Mouse (Mus musculus): ENCODE data around the gene Zfp709. TPM values are rescaled to one million over a fixed set of nuclear protein-coding genes. Genes with fewer than 3 reads are reported as not detected.
"Not testable (repeated sequence)": the region's sequence is repeated elsewhere in the genome, so short reads cannot be mapped to it uniquely, and the experiment has no call there.

Gene Zfp709
- total RNA-seq, 2 experiments from 2014 or later, result 6.2 to 6.9 TPM

DNA sequence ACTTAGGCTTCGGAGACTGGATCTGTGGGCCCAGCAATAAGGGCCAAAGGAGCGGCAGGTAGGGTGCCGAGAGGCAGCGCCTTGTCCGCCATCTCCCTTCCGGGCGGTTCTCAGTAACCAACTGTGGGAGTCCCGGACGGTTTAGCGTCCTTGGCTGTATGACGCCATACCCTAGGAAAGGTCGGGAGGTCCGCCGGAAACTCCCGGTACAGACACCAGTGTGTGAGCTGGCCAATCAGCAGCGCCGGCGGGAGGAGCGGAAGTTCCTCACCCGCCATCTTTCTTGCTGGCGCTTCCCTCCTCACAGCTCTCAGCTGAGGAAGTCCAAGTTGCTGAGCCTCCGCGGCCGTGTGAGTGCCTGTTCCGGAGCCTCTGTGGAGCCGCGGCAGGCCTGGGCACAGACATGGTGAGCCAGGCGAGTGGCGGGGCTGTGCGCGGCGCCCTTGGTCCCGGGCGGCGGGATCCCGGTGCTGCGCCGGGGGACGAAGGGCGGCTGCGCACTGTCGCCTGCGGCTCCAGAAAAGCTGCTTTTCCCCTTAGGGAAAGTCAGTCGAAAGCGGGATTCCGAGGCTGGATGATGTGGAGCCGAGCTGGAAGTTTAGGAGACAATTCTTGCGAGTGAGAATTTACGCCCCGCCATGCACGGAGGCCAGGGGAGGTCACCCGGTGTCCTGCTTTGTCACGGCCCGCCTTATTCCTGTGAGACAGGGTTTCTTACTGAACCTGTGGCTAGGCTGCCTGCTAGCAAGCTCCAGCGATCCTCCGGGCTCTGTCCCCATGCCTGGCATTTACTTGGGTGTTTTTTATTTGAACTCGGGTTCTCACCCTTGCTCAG is 41.0 kb downstream of the Zfp709 start:
- intact Hi-C loops (cut with DNase I), result loop anchor here (1.0 to 10.0 kb wide), 3 partner anchors 14 to 212 kb away; partner anchors contain the start of genes Tpm4, Zfp617 and Zfp882
- peak; percentile 93 for DNase-seq

DNA sequence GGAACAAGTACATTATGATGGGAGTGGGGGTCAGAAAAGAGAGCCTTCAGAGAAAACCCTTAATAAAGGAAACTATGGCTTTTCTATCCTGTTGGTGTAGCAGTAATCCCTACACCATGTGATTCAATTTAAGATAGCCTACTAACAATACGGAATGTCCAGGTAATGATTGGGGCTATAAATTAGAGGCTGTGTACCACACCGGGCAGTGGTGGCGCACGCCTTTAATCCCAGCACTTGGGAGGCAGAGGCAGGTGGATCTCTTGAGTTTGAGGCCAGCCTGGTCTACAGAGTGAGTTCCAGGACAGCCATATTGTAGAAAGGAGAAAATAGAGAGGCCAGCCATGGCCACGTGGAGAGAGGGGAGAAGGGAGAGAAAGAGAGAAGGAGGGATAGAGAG is 44.0 kb downstream of the Zfp709 start:
- intact Hi-C loops (cut with DNase I), result loop anchor here (10.0 kb wide), 1 partner anchor 209 kb away; the partner anchor contains the start of gene Tpm4
- DNase-seq, result no peak

DNA sequence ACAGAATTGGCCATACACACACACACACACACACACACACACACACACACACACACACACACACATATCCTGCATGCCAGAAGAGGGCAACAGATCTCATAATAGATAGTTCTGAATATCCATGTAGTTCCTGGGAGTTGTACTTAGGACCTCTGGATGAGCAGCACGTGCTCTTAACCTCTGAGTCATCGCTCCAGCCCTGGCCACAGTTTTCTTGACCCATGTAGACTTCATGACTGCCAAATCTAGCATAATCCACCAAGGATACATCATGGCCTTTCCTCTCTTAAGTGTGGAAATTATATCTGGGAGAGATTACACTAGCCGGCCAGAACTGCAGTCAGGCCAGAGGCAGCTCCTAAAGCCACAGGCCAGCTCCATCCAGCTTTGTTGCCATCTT is 44.7 kb downstream of the Zfp709 start:
- intact Hi-C loops (cut with DNase I), result loop anchor here (10.0 kb wide), 1 partner anchor 208 kb away; the partner anchor contains the start of gene Tpm4
- DNase-seq, result no peak

DNA sequence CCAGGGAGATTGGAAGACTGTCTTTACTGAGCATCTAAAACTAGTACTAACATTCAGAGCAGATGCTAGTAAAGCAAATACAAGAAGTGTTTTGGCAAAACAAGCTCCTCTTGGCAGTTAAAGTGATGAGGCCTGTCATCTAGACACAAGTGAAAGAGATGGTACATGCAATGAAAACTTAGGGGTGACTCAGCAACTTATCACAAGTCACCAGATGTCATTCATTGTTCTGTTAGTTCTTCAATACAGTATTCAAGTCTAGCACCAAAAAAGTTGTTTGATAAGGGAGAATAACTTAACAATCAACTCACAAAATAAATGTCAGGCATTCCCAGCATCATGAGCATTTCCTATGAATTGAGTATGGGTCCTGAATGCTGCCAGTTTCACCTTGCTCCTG is 46.0 kb downstream of the Zfp709 start:
- intact Hi-C loops (cut with DNase I), result loop anchor here (10.0 kb wide), 1 partner anchor 207 kb away; the partner anchor contains the start of gene Tpm4
- no peak for DNase-seq

DNA sequence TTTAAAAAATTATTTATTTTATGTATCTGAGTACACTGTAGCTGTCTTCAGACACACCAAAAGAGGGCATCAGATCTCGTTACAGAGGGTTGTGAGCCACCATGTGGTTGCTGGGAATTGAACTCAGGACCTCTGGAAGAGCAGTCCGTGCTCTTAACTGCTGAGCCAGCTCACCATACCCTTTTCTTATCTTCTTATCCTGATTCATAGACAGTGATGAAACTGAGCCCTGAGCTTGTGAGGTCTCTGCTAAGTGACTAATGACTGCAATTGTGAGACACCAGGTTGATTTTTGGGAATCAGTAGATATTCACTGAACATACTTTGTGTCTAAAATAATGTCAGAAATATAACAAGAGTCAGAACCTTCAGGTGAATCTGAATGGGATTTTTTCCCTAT is 56.2 kb downstream of the Zfp709 start:
- DNase-seq; intact Hi-C loops (cut with DNase I): not testable (repeated sequence)

DNA sequence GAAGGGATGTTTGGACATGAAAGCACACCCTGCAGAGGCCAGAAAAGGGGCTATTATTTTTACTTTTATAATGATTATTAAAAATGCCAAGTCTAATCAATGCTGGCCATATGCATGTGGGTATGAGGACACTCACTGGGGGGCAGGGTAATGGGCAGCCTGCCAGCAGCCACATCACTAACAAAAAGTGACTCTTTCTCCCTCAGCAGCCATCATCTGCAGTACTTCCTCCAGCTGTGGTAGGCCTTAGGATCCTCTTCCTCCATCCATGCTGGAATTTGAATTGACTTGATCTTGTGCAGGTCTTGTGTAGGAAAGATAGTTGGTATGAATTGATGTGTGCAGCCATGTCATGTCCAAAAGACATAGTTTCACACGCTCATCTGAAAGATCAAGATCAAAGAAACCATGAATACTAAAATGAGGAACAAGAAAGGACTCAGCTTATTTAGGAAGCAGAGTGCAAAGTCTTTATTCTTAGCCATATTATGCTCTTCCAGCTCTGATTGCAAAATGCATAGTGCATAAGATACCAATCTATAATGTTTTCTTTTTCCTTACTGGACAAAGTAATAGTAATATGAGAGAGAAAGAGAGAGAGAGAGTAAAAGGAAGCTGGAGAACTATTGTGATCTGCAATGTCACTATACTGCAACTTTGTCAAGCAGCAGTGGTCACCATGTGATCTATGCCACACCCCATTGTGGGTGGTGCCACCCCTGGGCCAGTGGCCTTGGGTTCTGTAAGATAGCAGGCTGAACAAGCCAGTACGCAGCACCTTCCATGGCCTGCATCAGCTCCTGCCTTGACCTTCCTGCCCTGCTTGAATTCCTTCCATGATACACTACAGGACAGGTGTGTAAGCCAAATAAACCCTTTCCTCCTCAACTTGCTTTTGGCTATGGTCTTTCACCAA is 58.7 kb downstream of the Zfp709 start:
- no peak for DNase-seq
- intact Hi-C loops (cut with DNase I), result no loop called here

DNA sequence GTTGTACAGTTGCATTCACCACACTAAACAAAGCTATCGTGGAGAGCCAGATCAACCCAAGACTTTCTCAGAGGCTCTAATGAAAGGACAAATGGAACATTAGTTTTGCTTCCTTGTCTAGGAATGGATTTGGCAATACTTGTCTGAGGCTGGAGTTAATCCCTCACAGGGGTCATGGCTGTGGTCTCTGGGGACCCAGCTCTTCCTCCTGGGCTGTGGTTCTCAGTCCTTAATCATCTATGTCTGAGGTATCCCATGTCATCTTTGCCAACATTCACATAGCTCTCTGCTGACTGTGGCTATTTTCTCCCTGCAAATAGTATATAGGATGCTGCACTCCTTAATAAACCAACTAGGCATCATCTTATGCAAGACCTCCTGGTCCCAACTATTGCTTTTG is 60.0 kb downstream of the Zfp709 start:
- intact Hi-C loops (cut with DNase I), result no loop called here
- no peak for DNase-seq

Other genes with a start within 250 kb of the Zfp709 start
- under 1 TPM; 0.49 to 0.64 TPM for gene Unc13a, start 210.3 kb upstream of the Zfp709 start, total RNA-seq (2021)
- 1 to 10 TPM; 8.2 to 8.6 TPM for gene Jak3, start 205.7 kb upstream of the Zfp709 start, total RNA-seq (2021)
- 1 to 10 TPM; 3.8 to 4.7 TPM for gene Insl3, start 192.8 kb upstream of the Zfp709 start, total RNA-seq (2021)
- 1 to 10 TPM; 6.5 to 7.5 TPM for gene B3gnt3, start 180.2 kb upstream of the Zfp709 start, total RNA-seq (2021)
- gene Fcho1, start 156.3 kb upstream of the Zfp709 start, total RNA-seq (2021), result 1 to 10 TPM in 1 of 2 experiments, under 1 TPM in 1; 0.56 to 1.2 TPM
- 1 to 10 TPM; 2.4 to 5.5 TPM for gene Zfp882, start 26.6 kb downstream of the Zfp709 start, total RNA-seq (2021)
- gene Zfp617, start 26.6 kb downstream of the Zfp709 start, total RNA-seq (2021), result 10 to 100 TPM; 25.1 to 25.2 TPM
- gene Zfp961, start 69.0 kb downstream of the Zfp709 start, total RNA-seq (2021), result 1 to 10 TPM; 7.0 TPM
- 1 to 10 TPM in 1 of 2 experiments, under 1 TPM in 1; 0.67 to 1.6 TPM for gene Cyp4f18, start 127.6 kb downstream of the Zfp709 start, total RNA-seq (2021)
- gene Olfr372, start 159.2 kb downstream of the Zfp709 start, total RNA-seq (2021), result not detected
- gene Olfr373, start 201.2 kb downstream of the Zfp709 start, total RNA-seq (2021), result not detected
- gene Olfr374, start 225.0 kb downstream of the Zfp709 start, total RNA-seq (2021), result not detected

Measured in heart, postnatal 36 days (tissue).